Mouse (Mus musculus): Measurements from ENCODE around the gene Ubr3.

Ubr3 gene

GRCm38 (mm10) chr2:70031472-70031871 lies 134.4 kb downstream of the Ubr3 start:
- DNase-seq (ENCODE audit: extremely low spot score, low spot score), result no peak

- no peak for DNase-seq (ENCODE audit: extremely low spot score, low spot score)
Measured at GRCm38 (mm10) chr2:70034895-70035294, 137.8 kb downstream of the Ubr3 start.

- DNase-seq (ENCODE audit: extremely low spot score, low spot score), result no peak
Measured at GRCm38 (mm10) chr2:70035358-70035757, 138.3 kb downstream of the Ubr3 start.

GRCm38 (mm10) chr2:70037221-70037620 lies 140.2 kb downstream of the Ubr3 start:
- peak; percentile 20 for DNase-seq (ENCODE audit: extremely low spot score, low spot score)

- DNase-seq (ENCODE audit: extremely low spot score, low spot score), result no peak
Measured at GRCm38 (mm10) chr2:70038752-70039151, 141.7 kb downstream of the Ubr3 start, which contains the start of gene Myo3b. Gene Myo3b, plus strand, starts transcription at chr2:70039126.

- no peak for DNase-seq (ENCODE audit: extremely low spot score, low spot score)
Measured at GRCm38 (mm10) chr2:70044466-70044865, 147.4 kb downstream of the Ubr3 start.

- DNase-seq (ENCODE audit: extremely low spot score, low spot score), result no peak
Measured at GRCm38 (mm10) chr2:70047868-70048267, 150.8 kb downstream of the Ubr3 start.

- DNase-seq (ENCODE audit: extremely low spot score, low spot score), result no peak
Measured at GRCm38 (mm10) chr2:70053803-70054202, 156.8 kb downstream of the Ubr3 start.

GRCm38 (mm10) chr2:70058201-70058600 lies 161.2 kb downstream of the Ubr3 start:
- no peak for DNase-seq (ENCODE audit: extremely low spot score, low spot score)

- no peak for DNase-seq (ENCODE audit: extremely low spot score, low spot score)
Measured at GRCm38 (mm10) chr2:70060359-70061345, 163.6 kb downstream of the Ubr3 start.

- DNase-seq (ENCODE audit: extremely low spot score, low spot score), result no peak
Measured at GRCm38 (mm10) chr2:70065116-70065515, 168.1 kb downstream of the Ubr3 start.

GRCm38 (mm10) chr2:70065729-70066300 lies 168.8 kb downstream of the Ubr3 start:
- no peak for DNase-seq (ENCODE audit: extremely low spot score, low spot score)

GRCm38 (mm10) chr2:70066338-70067022 lies 169.4 kb downstream of the Ubr3 start:
- DNase-seq (ENCODE audit: extremely low spot score, low spot score), result no peak

- DNase-seq (ENCODE audit: extremely low spot score, low spot score), result no peak
Measured at GRCm38 (mm10) chr2:70069861-70070260, 172.8 kb downstream of the Ubr3 start.
